Mouse (Mus musculus): ENCODE data around the gene Kcnip4.

Gene Kcnip4

GRCm38 (mm10) chr5:49524394-49525241 lies at the start of gene Kcnip4:
Gene Kcnip4 (minus strand): TSS chr5:49524907.
- peak; percentile 86 for DNase-seq

DNA sequence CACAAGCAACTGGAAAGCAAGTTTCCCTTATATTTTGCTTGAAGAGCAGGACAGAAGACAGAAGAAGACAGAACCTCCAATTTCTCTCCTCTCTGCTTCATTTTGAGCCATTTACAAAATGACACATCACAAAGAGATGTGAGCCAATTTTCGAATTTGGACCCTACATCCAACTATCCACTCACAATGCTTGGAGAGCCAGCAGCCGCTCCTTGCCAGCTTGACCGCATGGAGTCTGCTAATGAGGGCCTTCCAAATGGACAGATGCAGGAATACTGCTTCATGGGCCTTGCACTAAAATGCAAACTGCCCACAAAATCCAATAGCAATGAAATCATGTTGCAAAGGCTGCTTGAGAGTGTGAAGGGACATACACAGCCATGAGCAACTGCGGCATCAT lies 47.2 kb upstream of the Kcnip4 start:
- peak; percentile 33 for DNase-seq

- no peak for DNase-seq
Measured at GRCm38 (mm10) chr5:49563751-49564150, 39.0 kb upstream of the Kcnip4 start.

DNA sequence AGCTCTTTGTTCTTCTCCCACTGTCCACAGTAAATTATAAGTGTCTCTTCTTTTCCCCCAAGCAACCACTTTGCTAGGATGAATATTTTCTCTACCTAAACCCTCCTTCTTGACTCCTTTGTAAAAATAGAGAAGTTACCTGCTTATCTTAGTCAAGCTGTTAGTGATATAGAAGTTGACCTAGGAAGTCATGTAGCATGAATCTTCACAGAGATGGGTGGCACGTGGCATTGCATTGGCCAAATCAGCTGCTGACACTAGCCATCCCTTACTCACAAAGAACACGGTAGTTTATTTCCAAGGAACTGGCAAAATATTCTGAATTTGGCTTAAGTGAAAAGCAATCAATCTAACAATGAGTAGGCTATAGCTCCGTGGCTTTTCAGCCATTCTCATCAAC lies 32.7 kb upstream of the Kcnip4 start:
- no peak for DNase-seq

DNA sequence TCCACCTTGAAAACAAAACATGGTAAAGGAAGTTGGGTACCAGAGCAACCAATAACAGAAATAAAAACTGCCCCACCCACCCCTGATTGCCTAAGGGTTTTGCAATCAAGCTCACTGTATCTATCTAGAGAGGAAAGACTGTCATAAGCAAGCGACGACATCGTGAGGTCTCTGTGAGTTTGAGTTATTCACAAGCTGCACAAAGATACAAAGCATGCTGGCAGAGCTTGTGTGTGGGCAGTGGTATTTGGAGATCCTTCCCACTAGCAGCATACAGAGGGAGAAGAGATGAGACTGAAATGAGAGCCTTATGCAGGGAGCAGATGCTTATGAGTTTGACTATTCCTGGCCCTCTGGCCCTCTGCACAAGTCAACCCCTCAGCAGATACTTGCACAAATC lies 23.2 kb upstream of the Kcnip4 start:
- DNase-seq: no peak

- no peak for DNase-seq
Measured at GRCm38 (mm10) chr5:49529362-49529761, 4.7 kb upstream of the Kcnip4 start.

- peak; percentile 61 for DNase-seq
Measured at GRCm38 (mm10) chr5:49525242-49525612, 520 bp upstream of the Kcnip4 start.

- DNase-seq: no peak
Measured at GRCm38 (mm10) chr5:49523997-49524393, 712 bp downstream of the Kcnip4 start.

DNA sequence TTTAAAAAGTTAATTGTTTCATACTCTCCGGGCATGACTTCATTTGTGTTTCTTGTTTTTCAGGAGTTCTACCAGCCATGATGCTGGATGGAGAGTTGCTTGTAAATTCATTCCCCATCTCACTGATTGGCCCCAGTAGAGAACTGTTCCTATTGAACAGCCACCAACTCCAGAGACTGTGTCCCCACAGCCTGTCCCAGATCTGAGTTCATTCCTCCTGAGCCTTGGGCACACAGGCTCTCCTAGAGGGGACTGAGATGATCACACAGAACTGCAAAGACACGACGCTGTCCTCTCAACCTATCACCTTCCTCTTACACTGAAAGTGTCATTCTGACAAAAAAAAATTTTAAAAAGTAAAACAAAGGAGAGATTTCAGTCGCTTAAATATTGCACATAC lies 1.7 kb downstream of the Kcnip4 start:
- DNase-seq: no peak

GRCm38 (mm10) chr5:49498743-49499142 lies 26.0 kb downstream of the Kcnip4 start:
- DNase-seq: no peak

GRCm38 (mm10) chr5:49487270-49487669 lies 37.4 kb downstream of the Kcnip4 start:
- DNase-seq: no peak

DNA sequence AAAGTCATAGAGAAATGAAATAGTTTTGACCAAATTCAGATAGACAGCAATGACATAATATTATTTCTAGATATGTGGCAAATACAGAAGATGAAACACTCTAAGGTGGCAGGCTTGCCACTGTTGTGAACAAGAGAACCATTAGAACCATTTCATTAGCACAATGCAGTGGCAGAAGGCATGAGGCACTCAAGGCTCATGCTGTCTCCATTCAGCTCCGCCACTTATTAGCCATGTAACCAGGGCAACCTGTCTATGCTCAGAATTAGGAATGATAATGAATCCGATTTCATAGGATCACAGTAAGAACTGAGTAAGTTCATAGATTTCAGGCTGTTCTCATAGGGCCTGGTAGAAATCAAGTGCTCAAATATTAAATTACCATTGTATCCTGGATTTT lies 54.0 kb downstream of the Kcnip4 start:
- DNase-seq: no peak

GRCm38 (mm10) chr5:49460643-49461276 lies 63.9 kb downstream of the Kcnip4 start:
- DNase-seq: no peak

- DNase-seq: no peak
Measured at GRCm38 (mm10) chr5:49453100-49453499, 71.6 kb downstream of the Kcnip4 start.

GRCm38 (mm10) chr5:49451295-49451694 lies 73.4 kb downstream of the Kcnip4 start:
- no peak for DNase-seq

- no peak for DNase-seq
Measured at GRCm38 (mm10) chr5:49450876-49451275, 73.8 kb downstream of the Kcnip4 start.

- DNase-seq: no peak
Measured at GRCm38 (mm10) chr5:49437236-49437635, 87.5 kb downstream of the Kcnip4 start.

GRCm38 (mm10) chr5:49427689-49428088 lies 97.0 kb downstream of the Kcnip4 start:
- DNase-seq: no peak

DNA sequence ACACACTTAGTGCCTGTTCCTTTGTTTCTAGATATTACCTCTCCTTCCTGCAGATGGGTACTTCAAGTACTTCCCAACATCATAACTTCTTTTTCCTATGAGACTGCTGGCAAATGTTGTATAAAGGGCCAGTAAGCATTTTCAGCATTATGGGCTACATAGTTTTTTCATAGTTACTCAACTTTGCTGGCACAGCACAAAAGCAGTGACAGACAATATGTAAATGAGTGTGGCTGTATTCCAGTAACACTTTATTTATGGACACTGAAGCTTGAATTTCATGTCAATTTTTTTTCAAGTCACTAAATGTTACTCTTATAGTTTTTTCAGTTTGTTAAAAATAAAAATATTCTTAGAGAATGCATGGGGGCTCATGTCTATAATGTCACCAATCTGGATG lies 105.0 kb downstream of the Kcnip4 start:
- DNase-seq: no peak

- DNase-seq: no peak
Measured at GRCm38 (mm10) chr5:49408351-49408750, 116.4 kb downstream of the Kcnip4 start.

DNA sequence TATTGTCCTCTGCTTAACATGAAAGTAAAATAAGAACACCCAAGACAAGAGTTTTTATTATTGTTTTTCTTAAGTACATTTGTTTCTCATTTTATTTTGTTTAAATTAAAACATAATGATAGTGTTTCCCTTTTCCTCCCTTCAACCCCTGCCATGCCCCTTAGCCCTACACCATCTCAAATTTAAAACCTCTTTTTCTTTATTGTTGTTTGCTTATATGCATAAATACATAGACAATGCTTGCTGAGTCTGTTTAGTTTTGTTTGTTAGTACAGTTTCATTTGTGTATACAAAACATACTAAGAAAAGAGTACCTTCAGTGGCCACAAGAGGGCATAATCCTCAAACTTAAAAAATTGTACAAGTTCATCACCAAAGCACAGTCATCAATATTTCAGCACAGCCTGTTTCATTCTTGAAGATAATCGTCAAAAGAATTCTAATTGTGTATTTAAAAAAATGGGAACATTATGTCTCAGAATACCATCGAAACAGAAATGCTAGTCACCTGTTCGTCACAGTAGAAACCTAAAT lies 154.1 kb downstream of the Kcnip4 start:
- peak; percentile 24 for DNase-seq

DNA sequence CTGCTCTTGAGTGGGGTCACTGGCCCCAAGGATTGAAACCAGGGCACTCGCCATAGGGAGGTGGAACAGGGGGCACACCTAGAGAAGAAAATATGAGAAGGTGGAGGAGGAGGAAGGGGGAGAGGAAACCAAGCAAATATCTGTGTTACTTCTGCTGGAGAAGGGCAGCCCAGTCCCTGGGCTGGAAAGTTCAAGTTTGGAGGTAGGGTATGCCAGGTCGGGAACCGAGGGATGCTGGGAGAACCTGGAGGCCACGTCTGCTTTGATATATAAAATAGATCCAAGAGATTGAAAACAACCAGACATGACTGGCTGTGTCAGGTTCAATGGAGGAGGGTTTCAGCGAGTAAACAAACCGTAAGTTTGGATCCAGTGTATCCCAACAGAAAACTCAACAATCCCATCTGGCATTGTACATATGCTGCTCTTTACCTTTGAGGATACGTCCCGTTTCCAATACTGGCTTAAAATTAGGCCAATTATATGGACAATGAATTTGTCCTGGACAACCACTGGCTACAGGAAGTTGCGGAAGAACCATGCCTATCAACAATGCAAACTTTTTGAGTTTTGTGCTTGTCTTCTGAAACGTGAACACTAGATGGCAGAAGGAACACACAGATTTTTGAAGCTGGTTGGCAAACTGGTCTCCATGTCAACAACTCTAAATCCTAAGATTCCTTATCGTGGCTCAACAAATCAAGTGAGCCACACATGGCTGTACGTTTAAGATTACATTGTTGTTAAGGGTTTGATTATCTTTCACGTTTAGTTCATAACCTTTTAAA lies 155.9 kb downstream of the Kcnip4 start:
- DNase-seq: no peak

GRCm38 (mm10) chr5:49356381-49356780 lies 168.3 kb downstream of the Kcnip4 start:
- DNase-seq: no peak
